Mouse (Mus musculus) forebrain, postnatal 0 days (tissue): ENCODE measurements at regions not wholly inside any gene's neighbourhood (a gene's known extent, or its start where the extent isn't known, plus 50 kb on each side); places are given as distances from the start of the nearest gene placed in this dataset.

ENCODE experiments used
- ATAC-seq: fragments of 200-750 bp; cut with Nextera tagmentation; 2 replicates; pipeline ENCODE4 v1.8.0; 2017; ENCODE audit warnings: mild to moderate bottlenecking, moderate library complexity
- DNase-seq: peaks from one replicate; pipeline ENCODE4 v3.0.0-alpha.2; 2015
- H3K27ac ChIP-seq: fragments of 300-500 bp; sonication (generic); 2 replicates; pipeline ENCODE4 v1.5.1; 2014; ENCODE audit warnings: low read depth, mild to moderate bottlenecking, antibody characterized with exemption, low read length, moderate library complexity, mixed read lengths
- H3K27me3 ChIP-seq: fragments of 300-500 bp; sonication (generic); 2 replicates; pipeline ENCODE4 v1.6.1; 2014; ENCODE audit warnings: mild to moderate bottlenecking, low read length, mixed read lengths; ENCODE audit not compliant: insufficient read depth
- H3K36me3 ChIP-seq: fragments of 300-500 bp; sonication (generic); 2 replicates; pipeline ENCODE4 v1.6.1; 2014; ENCODE audit warnings: mild to moderate bottlenecking, moderate library complexity; ENCODE audit not compliant: insufficient read depth
- H3K4me1 ChIP-seq: fragments of 300-500 bp; sonication (generic); 2 replicates; pipeline ENCODE4 v1.6.1; 2014; ENCODE audit warnings: antibody characterized with exemption; ENCODE audit not compliant: insufficient read depth
- H3K4me2 ChIP-seq: fragments of 300-500 bp; sonication (generic); 2 replicates; pipeline ENCODE4 v1.6.1; 2014; ENCODE audit warnings: low read depth, mild to moderate bottlenecking, moderate library complexity
- H3K4me3 ChIP-seq: fragments of 300-500 bp; sonication (generic); 2 replicates; pipeline ENCODE4 v1.5.1; 2014; ENCODE audit warnings: low read depth, low read length, mixed read lengths
- H3K9ac ChIP-seq: fragments of 300-500 bp; sonication (generic); 2 replicates; pipeline ENCODE4 v1.6.1; 2014; ENCODE audit warnings: mild to moderate bottlenecking
- H3K9me3 ChIP-seq: fragments of 300-500 bp; sonication (generic); 2 replicates; pipeline ENCODE4 v1.6.1; 2016; ENCODE audit warnings: low read length
- CTCF ChIP-seq: sonication (generic); IDR thresholded peaks from 2 replicates; pipeline ENCODE4 v1.5.1; 2016; ENCODE audit warnings: antibody characterized with exemption, control low read depth, low read depth
- WGBS: fragments of 180-500 bp; shearing (Covaris S2); extraction: QIAGEN DNeasy Blood & Tissue Kit; methylation state at CpG from one replicate; pipeline ENCODE4 v1.1.7; 2014; 5-methylcytosine and 5-hydroxymethylcytosine counted together

GRCm38 (mm10) chr13:44399831-44400321 lies 329.4 kb upstream of the Jarid2 start:
- no peak overlapping the region for H3K27ac ChIP-seq
- no peaks in the 10 kb centered on the region for H3K27me3 ChIP-seq
- ATAC-seq (no peak), DNase-seq (no peak)
- no peak for TF ChIP-seq CTCF
- no peak overlapping the region for H3K4me3 ChIP-seq
- H3K4me1 ChIP-seq, result no peaks in the 10 kb centered on the region
- no peak overlapping the region for H3K9ac ChIP-seq
- no peak overlapping the region for H3K4me2 ChIP-seq
- WGBS, result 51% methylated on average over 7 of the region's 7 CpGs
- H3K9me3 ChIP-seq, result no peaks in the 10 kb centered on the region
- H3K36me3 ChIP-seq, result no peaks in the 10 kb centered on the region

GRCm38 (mm10) chr13:44404010-44404575 lies 325.2 kb upstream of the Jarid2 start:
- no peak overlapping the region for H3K9ac ChIP-seq
- TF ChIP-seq CTCF, result no peak
- ATAC-seq (no peak), DNase-seq (no peak)
- WGBS, result 89% methylated on average over 8 of the region's 8 CpGs
- no peaks in the 10 kb centered on the region for H3K27me3 ChIP-seq
- H3K4me2 ChIP-seq, result no peak overlapping the region
- H3K9me3 ChIP-seq, result no peaks in the 10 kb centered on the region
- no peak overlapping the region for H3K4me3 ChIP-seq
- H3K36me3 ChIP-seq, result no peaks in the 10 kb centered on the region
- no peak overlapping the region for H3K27ac ChIP-seq
- no peaks in the 10 kb centered on the region for H3K4me1 ChIP-seq

GRCm38 (mm10) chr13:44407307-44407706 lies 322.0 kb upstream of the Jarid2 start:
- DNase-seq (no peak), ATAC-seq (no peak)
- WGBS, result 72% methylated on average over 2 of the region's 2 CpGs
- Histone ChIP-seq H3K36me3 (no peaks in the 10 kb centered on the region), H3K4me3 (no peak overlapping the region), H3K4me2 (no peak overlapping the region), H3K9ac (no peak overlapping the region), H3K27me3 (no peaks in the 10 kb centered on the region), H3K9me3 (no peaks in the 10 kb centered on the region), H3K4me1 (no peaks in the 10 kb centered on the region), H3K27ac (no peak overlapping the region)
- TF ChIP-seq CTCF, result no peak

- no peak overlapping the region for H3K4me2 ChIP-seq
- H3K27me3 ChIP-seq, result no peaks in the 10 kb centered on the region
- WGBS, result 90% methylated on average over 6 of the region's 6 CpGs
- ATAC-seq, result no peak
- H3K27ac ChIP-seq, result no peak overlapping the region
- H3K4me3 ChIP-seq, result no peak overlapping the region
- no peaks in the 10 kb centered on the region for H3K9me3 ChIP-seq
- no peak for TF ChIP-seq CTCF
- no peak overlapping the region for H3K9ac ChIP-seq
- no peaks in the 10 kb centered on the region for H3K4me1 ChIP-seq
- DNase-seq, result no peak
- no peaks in the 10 kb centered on the region for H3K36me3 ChIP-seq
Observed at GRCm38 (mm10) chr13:44408619-44408959, 320.7 kb upstream of the Jarid2 start.

GRCm38 (mm10) chr13:44408960-44409719 lies 320.1 kb upstream of the Jarid2 start:
- ATAC-seq, result no peak
- H3K9ac ChIP-seq, result no peak overlapping the region
- no peak overlapping the region for H3K27ac ChIP-seq
- H3K4me2 ChIP-seq, result no peak overlapping the region
- H3K4me3 ChIP-seq, result no peak overlapping the region
- 76% methylated on average over 14 of the region's 14 CpGs for WGBS
- no peaks in the 10 kb centered on the region for H3K36me3 ChIP-seq
- no peak for DNase-seq
- no peaks in the 10 kb centered on the region for H3K27me3 ChIP-seq
- no peak for TF ChIP-seq CTCF
- no peaks in the 10 kb centered on the region for H3K9me3 ChIP-seq
- no peaks in the 10 kb centered on the region for H3K4me1 ChIP-seq

GRCm38 (mm10) chr13:44409720-44410047 lies 319.6 kb upstream of the Jarid2 start:
- ATAC-seq (no peak), DNase-seq (no peak)
- H3K4me2 ChIP-seq, result no peak overlapping the region
- H3K4me3 ChIP-seq, result no peak overlapping the region
- H3K27me3 ChIP-seq, result no peaks in the 10 kb centered on the region
- H3K9me3 ChIP-seq, result no peaks in the 10 kb centered on the region
- no peak overlapping the region for H3K27ac ChIP-seq
- no peak overlapping the region for H3K9ac ChIP-seq
- WGBS, result 91% methylated on average over 5 of the region's 5 CpGs
- TF ChIP-seq CTCF, result no peak
- H3K4me1 ChIP-seq, result no peaks in the 10 kb centered on the region
- H3K36me3 ChIP-seq, result no peaks in the 10 kb centered on the region

- H3K27me3 ChIP-seq, result no peaks in the 10 kb centered on the region
- 94% methylated on average over 2 of the region's 2 CpGs for WGBS
- ATAC-seq, result no peak
Observed at GRCm38 (mm10) chr13:44411781-44412496, 317.3 kb upstream of the Jarid2 start.

More at GRCm38 (mm10) chr13:44411781-44412496, 317.3 kb upstream of the Jarid2 start:
- no peaks in the 10 kb centered on the region for H3K9me3 ChIP-seq
- TF ChIP-seq CTCF, result no peak
- no peak for DNase-seq
- H3K4me1 ChIP-seq, result 0 out of 2 replicates have a peak, but pooled peaks cover under 1% of the 10 kb centered on the region
- no peak overlapping the region for H3K4me3 ChIP-seq
- H3K4me2 ChIP-seq, result no peak overlapping the region
- H3K9ac ChIP-seq, result no peak overlapping the region
- no peak overlapping the region for H3K27ac ChIP-seq
- H3K36me3 ChIP-seq, result no peaks in the 10 kb centered on the region
